Mouse (Mus musculus): ENCODE measurements at regions not wholly inside any gene's neighbourhood (a gene's known extent, or its start where the extent isn't known, plus 50 kb on each side); places are given as distances from the start of the nearest gene placed in this dataset.
"Not testable (repeated sequence)": the region's sequence is repeated elsewhere in the genome, so short reads cannot be mapped to it uniquely, and the experiment has no call there.

- H3K27ac ChIP-seq, result no peak overlapping the region
- no peak overlapping the region for H3K4me2 ChIP-seq (ENCODE audit: low read depth, low read length)
- H3K27me3 ChIP-seq (ENCODE audit: insufficient read depth, low read length), result no peaks in the 10 kb centered on the region
- WGBS, result 89% methylated on average over 1 of the region's 1 CpGs
- no peaks in the 10 kb centered on the region for H3K4me1 ChIP-seq (ENCODE audit: insufficient read depth, low read length)
- H3K4me3 ChIP-seq (ENCODE audit: low read length), result no peak overlapping the region
- DNase-seq (ENCODE audit: low spot score) (no peak), ATAC-seq (no peak)
- no peak overlapping the region for H3K9ac ChIP-seq (replicated peaks; ENCODE audit: low read length)
- no peaks in the 10 kb centered on the region for H3K9me3 ChIP-seq (ENCODE audit: low read length)
- no peak for TF ChIP-seq CTCF (IDR thresholded peaks at IDR 0.05; ENCODE audit: low read depth)
- no peaks in the 10 kb centered on the region for H3K36me3 ChIP-seq (ENCODE audit: insufficient read depth, low read length)
Measured at GRCm38 (mm10) chr16:46818215-46818614, 319.9 kb upstream of the Nectin3 start.

GRCm38 (mm10) chr16:46811835-46812234 lies 313.5 kb upstream of the Nectin3 start:
- H3K4me3 ChIP-seq (ENCODE audit: low read length); H3K36me3 ChIP-seq (ENCODE audit: insufficient read depth, low read length); H3K9ac ChIP-seq (replicated peaks; ENCODE audit: low read length); H3K4me1 ChIP-seq (ENCODE audit: insufficient read depth, low read length); ATAC-seq; H3K27me3 ChIP-seq (ENCODE audit: insufficient read depth, low read length); H3K4me2 ChIP-seq (ENCODE audit: low read depth, low read length); H3K27ac ChIP-seq; DNase-seq (ENCODE audit: low spot score); H3K9me3 ChIP-seq (ENCODE audit: low read length): not testable (repeated sequence)

- TF ChIP-seq CTCF (IDR thresholded peaks at IDR 0.05; ENCODE audit: low read depth), result no peak
- H3K27ac ChIP-seq, result no peak overlapping the region
- H3K9ac ChIP-seq (replicated peaks; ENCODE audit: low read length), result no peak overlapping the region
- H3K4me1 ChIP-seq (ENCODE audit: insufficient read depth, low read length), result no peaks in the 10 kb centered on the region
- no peaks in the 10 kb centered on the region for H3K27me3 ChIP-seq (ENCODE audit: insufficient read depth, low read length)
- H3K4me3 ChIP-seq (ENCODE audit: low read length), result no peak overlapping the region
- H3K4me2 ChIP-seq (ENCODE audit: low read depth, low read length), result no peak overlapping the region
- H3K36me3 ChIP-seq (ENCODE audit: insufficient read depth, low read length), result no peaks in the 10 kb centered on the region
- DNase-seq (ENCODE audit: low spot score) (no peak), ATAC-seq (no peak)
- 100% methylated on average over 2 of the region's 2 CpGs for WGBS
- peaks cover 5% of the 10 kb centered on the region; the same call in 1 of the 2 replicates for H3K9me3 ChIP-seq (ENCODE audit: low read length)
Measured at GRCm38 (mm10) chr16:46807476-46807875, 309.2 kb upstream of the Nectin3 start.

- no peaks in the 10 kb centered on the region for H3K27me3 ChIP-seq (ENCODE audit: insufficient read depth, low read length)
- TF ChIP-seq CTCF (IDR thresholded peaks at IDR 0.05; ENCODE audit: low read depth), result no peak
- DNase-seq (ENCODE audit: low spot score), result no peak
- 48% methylated on average over 5 of the region's 5 CpGs for WGBS
- H3K27ac ChIP-seq, result no peak overlapping the region
- no peak for ATAC-seq
- no peaks in the 10 kb centered on the region for H3K9me3 ChIP-seq (ENCODE audit: low read length)
- no peak overlapping the region for H3K9ac ChIP-seq (replicated peaks; ENCODE audit: low read length)
- H3K4me2 ChIP-seq (ENCODE audit: low read depth, low read length), result no peak overlapping the region
- H3K4me1 ChIP-seq (ENCODE audit: insufficient read depth, low read length), result no peaks in the 10 kb centered on the region
- no peak overlapping the region for H3K4me3 ChIP-seq (ENCODE audit: low read length)
- no peaks in the 10 kb centered on the region for H3K36me3 ChIP-seq (ENCODE audit: insufficient read depth, low read length)
Measured at GRCm38 (mm10) chr16:46776367-46776766, 278.0 kb upstream of the Nectin3 start.

- ATAC-seq, result no peak
- 19% methylated on average over 4 of the region's 4 CpGs for WGBS
- H3K9me3 ChIP-seq (ENCODE audit: low read length), result no peaks in the 10 kb centered on the region
- H3K4me2 ChIP-seq (ENCODE audit: low read depth, low read length), result no peak overlapping the region
- no peaks in the 10 kb centered on the region for H3K36me3 ChIP-seq (ENCODE audit: insufficient read depth, low read length)
- no peak for DNase-seq (ENCODE audit: low spot score)
- H3K9ac ChIP-seq (replicated peaks; ENCODE audit: low read length), result no peak overlapping the region
- no peak overlapping the region for H3K4me3 ChIP-seq (ENCODE audit: low read length)
- H3K27me3 ChIP-seq (ENCODE audit: insufficient read depth, low read length), result no peaks in the 10 kb centered on the region
- TF ChIP-seq CTCF (IDR thresholded peaks at IDR 0.05; ENCODE audit: low read depth), result no peak
- no peaks in the 10 kb centered on the region for H3K4me1 ChIP-seq (ENCODE audit: insufficient read depth, low read length)
- H3K27ac ChIP-seq, result no peak overlapping the region
Measured at GRCm38 (mm10) chr16:46769383-46769782, 271.1 kb upstream of the Nectin3 start.

- no peak overlapping the region for H3K9ac ChIP-seq (replicated peaks; ENCODE audit: low read length)
- H3K9me3 ChIP-seq (ENCODE audit: low read length), result no peaks in the 10 kb centered on the region
- no peaks in the 10 kb centered on the region for H3K36me3 ChIP-seq (ENCODE audit: insufficient read depth, low read length)
- ATAC-seq (no peak), DNase-seq (ENCODE audit: low spot score) (peak; percentile 4)
- H3K4me1 ChIP-seq (ENCODE audit: insufficient read depth, low read length), result no peaks in the 10 kb centered on the region
- no peak for TF ChIP-seq CTCF (IDR thresholded peaks at IDR 0.05; ENCODE audit: low read depth)
- WGBS, result 30% methylated on average over 1 of the region's 1 CpGs
- no peak overlapping the region for H3K4me2 ChIP-seq (ENCODE audit: low read depth, low read length)
- no peak overlapping the region for H3K27ac ChIP-seq
- no peaks in the 10 kb centered on the region for H3K27me3 ChIP-seq (ENCODE audit: insufficient read depth, low read length)
- H3K4me3 ChIP-seq (ENCODE audit: low read length), result no peak overlapping the region
Measured at GRCm38 (mm10) chr16:46768376-46768775, 270.1 kb upstream of the Nectin3 start.

- 86% methylated on average over 4 of the region's 4 CpGs for WGBS
- no peak for DNase-seq (ENCODE audit: low spot score)
Measured at GRCm38 (mm10) chr16:46735140-46735539, 236.8 kb upstream of the Nectin3 start.

More at GRCm38 (mm10) chr16:46735140-46735539, 236.8 kb upstream of the Nectin3 start:
- ATAC-seq, result no peak
- H3K9me3 ChIP-seq (ENCODE audit: low read length), result no peaks in the 10 kb centered on the region
- no peaks in the 10 kb centered on the region for H3K36me3 ChIP-seq (ENCODE audit: insufficient read depth, low read length)
- H3K27me3 ChIP-seq (ENCODE audit: insufficient read depth, low read length), result no peaks in the 10 kb centered on the region
- no peak overlapping the region for H3K4me3 ChIP-seq (ENCODE audit: low read length)
- H3K27ac ChIP-seq, result no peak overlapping the region
- no peak overlapping the region for H3K9ac ChIP-seq (replicated peaks; ENCODE audit: low read length)
- no peaks in the 10 kb centered on the region for H3K4me1 ChIP-seq (ENCODE audit: insufficient read depth, low read length)
- no peak overlapping the region for H3K4me2 ChIP-seq (ENCODE audit: low read depth, low read length)
- no peak for TF ChIP-seq CTCF (IDR thresholded peaks at IDR 0.05; ENCODE audit: low read depth)

Measured in hindbrain, postnatal 0 days (tissue).